Mouse (Mus musculus) neural tube, embryonic 10.5 days (tissue): ENCODE measurements around the gene Phf5a.

Experiments used
- DNase-seq: peaks from one replicate; pipeline ENCODE4 v3.0.0-alpha.2; 2017; ENCODE audit warnings: low spot score; ENCODE audit errors: extremely low spot score

Phf5a gene

GRCm38 (mm10) chr15:81885418-81885934, 13.8 kb upstream of the Phf5a start:
- no peak for DNase-seq

- no peak for DNase-seq
Measured at GRCm38 (mm10) chr15:81882348-81882747, 10.6 kb upstream of the Phf5a start.

GRCm38 (mm10) chr15:81879531-81880401, 8.1 kb upstream of the Phf5a start:
- DNase-seq = no peak

- DNase-seq = peak; percentile 99
Measured at GRCm38 (mm10) chr15:81872262-81873136, 788 bp upstream of the Phf5a start, which contains the start of gene Aco2. Aco2 (plus strand) TSS chr15:81872309.

GRCm38 (mm10) chr15:81869985-81870384, 1.7 kb downstream of the Phf5a start:
- DNase-seq = no peak

- DNase-seq = no peak
Measured at GRCm38 (mm10) chr15:81864238-81864637, 7.5 kb downstream of the Phf5a start.

- DNase-seq = no peak
Measured at GRCm38 (mm10) chr15:81860471-81861135, 11.1 kb downstream of the Phf5a start.

GRCm38 (mm10) chr15:81859330-81860255, 12.1 kb downstream of the Phf5a start:
- DNase-seq = peak; percentile 86

- DNase-seq = peak; percentile 67
Measured at GRCm38 (mm10) chr15:81858517-81859329, 13.0 kb downstream of the Phf5a start, which contains the start of gene Tob2. Tob2 (minus strand) TSS chr15:81858796.

GRCm38 (mm10) chr15:81858138-81858516, 13.6 kb downstream of the Phf5a start:
- DNase-seq = peak; percentile 95

GRCm38 (mm10) chr15:81857724-81858116, 14.0 kb downstream of the Phf5a start:
- no peak for DNase-seq

GRCm38 (mm10) chr15:81856938-81857723, 14.6 kb downstream of the Phf5a start:
- DNase-seq = no peak

- DNase-seq = peak; percentile 83
Measured at GRCm38 (mm10) chr15:81856030-81856790, 15.5 kb downstream of the Phf5a start.

GRCm38 (mm10) chr15:81853081-81853480, 18.6 kb downstream of the Phf5a start:
- DNase-seq = no peak

- DNase-seq = no peak
Measured at GRCm38 (mm10) chr15:81852411-81853000, 19.2 kb downstream of the Phf5a start.

- no peak for DNase-seq
Measured at GRCm38 (mm10) chr15:81851375-81851774, 20.3 kb downstream of the Phf5a start.

GRCm38 (mm10) chr15:81850718-81851117, 21.0 kb downstream of the Phf5a start:
- DNase-seq = no peak
